Mouse (Mus musculus): ENCODE results near the gene Scamp2. TPM values are rescaled to one million over a fixed set of nuclear protein-coding genes. Genes with fewer than 3 reads are reported as not detected.

The Scamp2 gene
- polyA plus RNA-seq, 1 experiment: 46.4 TPM

DNA sequence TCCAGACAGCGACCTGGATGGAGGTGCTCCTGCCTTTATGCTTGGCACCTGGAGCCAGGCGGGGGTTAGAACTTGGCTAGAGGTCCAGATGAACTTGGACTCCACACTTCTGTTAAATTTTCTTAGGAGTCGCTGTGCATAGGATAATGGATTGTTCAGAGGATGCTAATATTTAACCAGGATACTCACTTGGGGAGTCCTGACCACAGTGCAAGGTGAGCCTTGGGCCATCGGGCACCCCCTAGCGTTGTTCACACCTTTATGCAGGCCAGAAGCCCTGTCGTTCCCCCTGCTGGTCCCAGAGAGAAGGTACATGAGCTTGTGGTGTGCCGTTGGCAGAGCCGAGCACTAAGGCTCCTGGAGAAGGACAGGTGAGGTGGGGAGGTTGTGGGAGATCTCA is 6.1 kb downstream of the Scamp2 start:
- H3K4me1 ChIP-seq (ENCODE audit: control insufficient read depth, insufficient read depth, low read length): peaks cover 8% of the 10 kb centered on the region
- no peak for TF ChIP-seq CTCF (IDR thresholded peaks at IDR 0.05; ENCODE audit: control insufficient read depth, insufficient read depth, low read length)
- TF ChIP-seq POLR2A (IDR thresholded peaks at IDR 0.05; ENCODE audit: borderline replicate concordance, control insufficient read depth, low read depth, low read length): no peak
- H3K27ac ChIP-seq (ENCODE audit: control insufficient read depth, insufficient read depth, low read depth, low read length, poor library complexity): no peak overlapping the region
- no peak overlapping the region for H3K4me3 ChIP-seq (replicated peaks; ENCODE audit: control insufficient read depth, low read depth, low read length)
- 78% methylated on average over 8 of the region's 8 CpGs for WGBS

DNA sequence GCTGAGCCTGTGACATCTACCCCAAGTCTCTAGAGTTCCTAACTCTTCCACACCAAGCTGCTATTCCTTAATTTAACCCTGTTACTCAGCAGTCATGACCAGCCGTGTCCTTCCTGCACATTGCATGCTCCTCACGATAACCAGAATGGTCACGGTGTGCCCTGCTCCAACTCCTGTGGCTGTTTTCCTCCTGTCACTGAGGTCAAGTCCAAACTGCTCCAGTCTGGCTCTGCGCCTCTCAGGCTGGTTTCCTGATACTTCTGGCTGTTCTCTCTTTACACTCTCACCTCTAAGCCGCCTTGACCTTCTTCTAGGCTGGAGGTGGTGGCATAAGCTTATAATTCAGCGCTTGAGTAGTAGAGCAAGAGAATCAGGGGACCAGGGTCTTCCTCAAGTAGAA is 7.8 kb downstream of the Scamp2 start:
- WGBS: 84% methylated on average over 6 of the region's 6 CpGs
- peaks cover 4% of the 10 kb centered on the region for H3K4me1 ChIP-seq (ENCODE audit: control insufficient read depth, insufficient read depth, low read length)
- no peak overlapping the region for H3K4me3 ChIP-seq (replicated peaks; ENCODE audit: control insufficient read depth, low read depth, low read length)
- no peak overlapping the region for H3K27ac ChIP-seq (ENCODE audit: control insufficient read depth, insufficient read depth, low read depth, low read length, poor library complexity)
- no peak for TF ChIP-seq CTCF (IDR thresholded peaks at IDR 0.05; ENCODE audit: control insufficient read depth, insufficient read depth, low read length)
- TF ChIP-seq POLR2A (IDR thresholded peaks at IDR 0.05; ENCODE audit: borderline replicate concordance, control insufficient read depth, low read depth, low read length): no peak

DNA sequence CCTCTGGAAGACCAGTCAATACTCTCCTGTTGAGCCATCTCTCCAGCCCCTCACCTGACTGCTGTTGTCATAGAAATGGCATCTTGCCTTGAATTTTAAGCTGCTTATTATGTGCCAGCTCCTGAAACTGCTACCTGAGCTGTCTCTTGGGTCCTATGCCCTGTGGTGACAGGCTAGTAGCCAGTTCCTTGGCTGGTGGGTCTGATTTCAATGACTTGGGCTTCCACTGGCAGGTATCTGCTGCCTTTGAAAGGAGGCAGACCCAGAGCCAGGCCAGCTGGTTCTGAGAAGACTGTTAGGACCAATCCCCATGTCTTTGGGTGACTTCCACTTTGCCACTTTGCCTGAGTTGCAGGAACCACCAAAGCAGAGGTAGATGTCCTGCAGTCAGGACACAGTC is 13.7 kb downstream of the Scamp2 start:
- Histone ChIP-seq H3K4me3 (replicated peaks; ENCODE audit: control insufficient read depth, low read depth, low read length) (no peak overlapping the region), H3K4me1 (ENCODE audit: control insufficient read depth, insufficient read depth, low read length) (no peaks in the 10 kb centered on the region)
- no peak for TF ChIP-seq CTCF (IDR thresholded peaks at IDR 0.05; ENCODE audit: control insufficient read depth, insufficient read depth, low read length)
- TF ChIP-seq POLR2A (IDR thresholded peaks at IDR 0.05; ENCODE audit: borderline replicate concordance, control insufficient read depth, low read depth, low read length): no peak

DNA sequence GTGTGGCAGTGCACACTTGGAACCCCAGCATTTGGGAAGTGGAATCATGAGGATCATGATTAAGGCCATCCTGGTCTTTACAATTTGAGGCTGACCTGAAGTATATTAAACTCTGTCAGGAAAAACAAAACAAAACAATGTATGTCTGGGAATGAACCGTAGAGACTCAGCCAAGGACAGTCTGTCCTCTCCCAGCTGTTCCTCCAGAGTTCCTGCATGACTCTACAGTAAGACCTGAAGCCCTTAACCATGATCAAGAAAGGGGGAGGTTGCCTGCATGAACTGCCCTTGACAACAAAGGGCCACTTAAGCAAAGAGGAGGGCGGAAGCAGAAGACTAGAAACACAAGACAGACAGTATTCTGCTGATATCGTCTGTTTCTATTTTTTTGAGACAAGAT is 14.8 kb downstream of the Scamp2 start:
- H3K4me3 ChIP-seq (replicated peaks; ENCODE audit: control insufficient read depth, low read depth, low read length): no peak overlapping the region
- no peak overlapping the region for H3K27ac ChIP-seq (ENCODE audit: control insufficient read depth, insufficient read depth, low read depth, low read length, poor library complexity)
- 77% methylated on average over 3 of the region's 3 CpGs for WGBS
- TF ChIP-seq CTCF (IDR thresholded peaks at IDR 0.05; ENCODE audit: control insufficient read depth, insufficient read depth, low read length) (no peak), POLR2A (IDR thresholded peaks at IDR 0.05; ENCODE audit: borderline replicate concordance, control insufficient read depth, low read depth, low read length) (no peak)
- no peaks in the 10 kb centered on the region for H3K4me1 ChIP-seq (ENCODE audit: control insufficient read depth, insufficient read depth, low read length)

More for the DNA sequence above, 13.7 kb downstream of the Scamp2 start:
- no peak overlapping the region for H3K27ac ChIP-seq (ENCODE audit: control insufficient read depth, insufficient read depth, low read depth, low read length, poor library complexity)

DNA sequence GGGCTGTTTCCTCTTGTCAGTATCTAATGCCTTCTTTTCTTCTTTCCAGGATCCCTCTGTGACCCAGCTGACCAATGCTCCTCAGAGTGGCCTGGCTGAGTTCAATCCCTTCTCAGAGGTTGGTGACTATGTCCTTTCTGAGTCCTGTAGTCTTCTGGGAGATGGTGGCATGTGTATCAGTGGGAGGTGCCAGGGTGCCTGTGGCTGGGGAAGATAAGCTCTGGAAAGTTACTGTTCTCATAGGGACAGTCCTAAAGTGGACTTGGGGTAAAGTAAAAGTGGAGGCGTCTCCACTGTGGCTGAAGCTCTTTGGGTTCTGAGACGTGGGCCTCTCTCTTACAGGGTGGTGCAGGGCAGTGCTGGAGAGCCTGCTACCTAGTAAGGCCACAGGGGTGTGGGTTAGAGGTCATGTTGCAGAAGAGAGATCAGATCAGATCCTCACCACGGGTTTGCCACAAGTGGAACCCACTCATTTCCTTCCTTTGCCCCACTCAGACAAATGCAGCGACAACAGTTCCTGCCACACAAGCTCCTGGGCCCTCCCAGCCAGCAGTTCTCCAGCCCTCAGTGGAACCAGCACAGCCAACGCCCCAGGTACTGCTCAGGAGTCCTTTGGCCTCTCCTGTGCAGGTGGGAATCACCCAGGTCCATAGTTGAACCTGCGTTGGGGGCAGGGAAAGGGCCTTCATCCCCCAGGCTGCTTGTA is 16.6 kb downstream of the Scamp2 start:
- Histone ChIP-seq H3K4me1 (ENCODE audit: control insufficient read depth, insufficient read depth, low read length) (no peaks in the 10 kb centered on the region), H3K27ac (ENCODE audit: control insufficient read depth, insufficient read depth, low read depth, low read length, poor library complexity) (peak overlapping the region; percentile 48), H3K4me3 (replicated peaks; ENCODE audit: control insufficient read depth, low read depth, low read length) (no peak overlapping the region)
- WGBS: 23% methylated on average over 6 of the region's 6 CpGs
- TF ChIP-seq POLR2A (IDR thresholded peaks at IDR 0.05; ENCODE audit: borderline replicate concordance, control insufficient read depth, low read depth, low read length): no peak
- no peak for TF ChIP-seq CTCF (IDR thresholded peaks at IDR 0.05; ENCODE audit: control insufficient read depth, insufficient read depth, low read length)

DNA sequence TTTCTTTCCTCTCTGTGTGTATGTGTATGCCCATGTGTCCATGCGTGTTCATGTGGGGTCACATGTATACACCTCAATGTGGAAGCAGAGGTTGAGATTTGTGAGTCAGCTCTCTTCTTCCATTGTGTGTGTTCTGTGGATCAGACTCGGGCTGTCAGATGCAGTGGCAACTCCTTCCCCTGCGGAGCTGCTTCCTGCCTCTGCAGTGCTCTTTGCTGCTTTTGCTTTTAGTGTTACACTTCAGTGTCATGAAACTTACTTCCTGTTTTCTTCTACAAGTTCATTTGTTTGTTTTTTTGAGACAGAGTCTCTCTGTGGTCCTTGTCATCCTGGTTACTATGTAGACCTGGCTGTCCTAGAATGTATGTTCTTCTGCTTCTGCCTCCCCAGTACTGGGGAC is 24.2 kb downstream of the Scamp2 start:
- Histone ChIP-seq H3K27ac (ENCODE audit: control insufficient read depth, insufficient read depth, low read depth, low read length, poor library complexity) (no peak overlapping the region), H3K4me1 (ENCODE audit: control insufficient read depth, insufficient read depth, low read length) (peaks cover 2% of the 10 kb centered on the region; the same call in 1 of the 2 replicates), H3K4me3 (replicated peaks; ENCODE audit: control insufficient read depth, low read depth, low read length) (no peak overlapping the region)
- WGBS: 56% methylated on average over 3 of the region's 3 CpGs
- no peak for TF ChIP-seq POLR2A (IDR thresholded peaks at IDR 0.05; ENCODE audit: borderline replicate concordance, control insufficient read depth, low read depth, low read length)
- TF ChIP-seq CTCF (IDR thresholded peaks at IDR 0.05; ENCODE audit: control insufficient read depth, insufficient read depth, low read length): no peak

DNA sequence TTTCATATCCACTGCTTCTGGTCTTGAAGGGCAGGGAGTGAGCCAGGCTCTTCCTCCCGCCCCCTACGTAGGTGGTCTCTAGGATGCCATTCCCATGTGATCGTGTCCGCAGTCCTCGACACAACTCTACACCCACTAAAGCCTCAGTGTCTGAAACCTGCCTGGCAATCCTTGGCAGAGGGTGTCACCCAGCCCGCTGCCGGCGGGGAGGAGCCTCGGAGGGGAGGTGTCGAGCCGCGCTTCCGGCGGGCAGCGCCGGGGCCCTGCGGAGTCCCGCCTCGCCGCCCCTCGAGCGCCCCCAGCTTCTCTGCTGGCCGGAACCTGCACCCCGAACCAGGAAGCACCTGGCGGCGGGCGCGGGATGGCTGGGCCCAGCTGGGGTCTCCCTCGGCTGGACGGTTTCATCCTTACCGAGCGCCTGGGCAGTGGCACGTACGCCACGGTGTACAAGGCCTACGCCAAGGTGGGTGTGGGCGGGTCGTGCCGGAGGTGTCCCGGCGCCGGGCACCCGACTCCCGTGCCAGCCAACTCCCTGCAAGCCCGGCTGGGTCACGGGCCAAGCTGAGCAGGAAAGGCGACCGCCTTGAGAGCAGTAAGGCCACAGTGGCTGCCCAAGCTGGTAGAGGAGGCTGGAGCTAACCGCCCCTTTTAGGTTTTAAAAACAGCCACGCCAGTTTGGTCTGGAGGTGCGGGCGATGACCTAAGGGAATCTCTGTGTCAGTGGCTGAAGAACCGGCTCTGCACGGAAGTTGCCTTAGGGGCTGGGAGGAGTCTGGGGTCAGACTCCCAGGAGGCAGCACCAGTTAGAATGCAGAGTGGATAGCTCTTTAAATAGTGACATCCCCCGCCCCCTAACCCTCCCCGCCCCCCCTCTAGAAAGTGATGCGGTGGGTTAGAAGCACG is 28.7 kb downstream of the Scamp2 start, which contains the start of gene Ulk3:
Ulk3 (plus strand) TSS at position 229 of the 903 bp plus-strand sequence.
- H3K27ac ChIP-seq (ENCODE audit: control insufficient read depth, insufficient read depth, low read depth, low read length, poor library complexity): peak within 1 kb of the TSS; percentile 88
- TF ChIP-seq CTCF (IDR thresholded peaks at IDR 0.05; ENCODE audit: control insufficient read depth, insufficient read depth, low read length): no peak; the same call in 1 of the 2 replicates
- TF ChIP-seq POLR2A (IDR thresholded peaks at IDR 0.05; ENCODE audit: borderline replicate concordance, control insufficient read depth, low read depth, low read length): no peak; the same call in 1 of the 2 replicates
- under 1% methylated on average over 58 of the region's 58 CpGs for WGBS

DNA sequence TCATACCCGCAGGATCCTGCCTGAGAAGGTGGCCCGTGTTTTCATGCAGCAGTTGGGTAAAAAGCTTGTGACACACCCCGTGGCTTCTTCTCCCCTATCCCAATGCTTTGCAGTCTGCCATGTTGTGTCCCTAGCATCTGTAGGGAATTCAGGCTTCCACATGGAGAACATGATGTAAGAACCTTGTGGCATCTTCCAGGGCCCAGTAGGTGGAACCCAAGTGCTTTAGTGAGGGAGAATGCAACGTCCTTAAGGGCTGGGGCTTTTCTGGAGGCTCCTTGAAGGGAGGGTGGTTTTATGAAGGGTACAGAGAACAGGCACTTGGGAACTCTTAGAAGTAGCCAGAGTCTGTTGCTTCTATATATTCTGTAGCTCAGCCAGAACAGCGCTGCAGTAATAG is 30.0 kb downstream of the Scamp2 start:
- H3K4me3 ChIP-seq (replicated peaks; ENCODE audit: control insufficient read depth, low read depth, low read length): no peak overlapping the region
- TF ChIP-seq CTCF (IDR thresholded peaks at IDR 0.05; ENCODE audit: control insufficient read depth, insufficient read depth, low read length): no peak
- 62% methylated on average over 5 of the region's 5 CpGs for WGBS
- H3K27ac ChIP-seq (ENCODE audit: control insufficient read depth, insufficient read depth, low read depth, low read length, poor library complexity): no peak overlapping the region
- peaks cover 2% of the 10 kb centered on the region; the same call in 1 of the 2 replicates for H3K4me1 ChIP-seq (ENCODE audit: control insufficient read depth, insufficient read depth, low read length)

More for the DNA sequence above, 28.7 kb downstream of the Scamp2 start, which contains the start of gene Ulk3:
- Histone ChIP-seq H3K4me3 (replicated peaks; ENCODE audit: control insufficient read depth, low read depth, low read length) (peak within 1 kb of the TSS; percentile 71), H3K4me1 (ENCODE audit: control insufficient read depth, insufficient read depth, low read length) (peaks cover 2% of the 10 kb centered on the region; the same call in 1 of the 2 replicates)
